ENCODE assay signal across 15 mouse cellular contexts in genomic region chr11:52384667-52385066, GRCm38 (mm10). TPM values are rescaled to one million over a fixed set of nuclear protein-coding genes. Genes with fewer than 3 reads are reported as not detected.
DNase-seq lines count a peak whose midpoint lies in the region; ATAC-seq and TF ChIP-seq lines count a peak whose summit lies in the region.
"Had no signal": no experiment of that assay in that cellular context is flagged by ENCODE, and none has a peak within 500 bp of the region (broad histone marks: within the 10 kb centered on the region; RNA-seq: fewer than 3 reads in every experiment).

No protein-coding gene starts in this region.

- TF ChIP-seq EP300 in heart, adult 2 months (IDR thresholded peaks at IDR 0.05; ENCODE audit: insufficient read depth, low read depth, low read length) = no peak

- no peak overlapping the region for H3K9ac ChIP-seq in heart, adult 2 months (ENCODE audit: low read depth, low read length)
- H3K9ac ChIP-seq in midbrain, embryonic 11.5 days (ENCODE audit: low read length) = no peak overlapping the region
- no peak overlapping the region for H3K9ac ChIP-seq in midbrain, embryonic 16.5 days (ENCODE audit: low read depth, low read length)
- H3K9ac ChIP-seq: embryonic facial prominence, embryonic 15.5 days had no signal

- no peaks in the 10 kb centered on the region for H3K4me1 ChIP-seq in heart, adult 2 months (ENCODE audit: control insufficient read depth, insufficient read depth, low read length)
- H3K4me1 ChIP-seq in midbrain, embryonic 11.5 days (ENCODE audit: control insufficient read depth, insufficient read depth, low read length) = no peaks in the 10 kb centered on the region
- no peaks in the 10 kb centered on the region for H3K4me1 ChIP-seq in midbrain, embryonic 16.5 days (ENCODE audit: control insufficient read depth, insufficient read depth, low read length)
- peaks cover 2% of the 10 kb centered on the region; the same call in 1 of the 2 replicates for H3K4me1 ChIP-seq in bone marrow macrophage, adult 2 months (ENCODE audit: control insufficient read depth, insufficient read depth, low read length)
- H3K4me1 ChIP-seq: embryonic facial prominence, embryonic 15.5 days had no signal

- no peak overlapping the region for H3K4me3 ChIP-seq in heart, adult 2 months
- no peak overlapping the region for H3K4me3 ChIP-seq in midbrain, embryonic 11.5 days (ENCODE audit: low read depth, low read length)
- H3K4me3 ChIP-seq in midbrain, embryonic 16.5 days (ENCODE audit: low read depth, low read length) = no peak overlapping the region
- H3K4me3 ChIP-seq in bone marrow macrophage, adult 2 months (ENCODE audit: insufficient read depth, low read length) = no peak overlapping the region
- H3K4me3 ChIP-seq: embryonic facial prominence, embryonic 15.5 days had no signal

- peaks cover 13% of the 10 kb centered on the region for H3K36me3 ChIP-seq in heart, adult 2 months (ENCODE audit: control insufficient read depth, insufficient read depth, low read length)
- peaks cover 19% of the 10 kb centered on the region for H3K36me3 ChIP-seq in midbrain, embryonic 11.5 days (ENCODE audit: control insufficient read depth, insufficient read depth, low read length)
- peaks cover 37% of the 10 kb centered on the region for H3K36me3 ChIP-seq in midbrain, embryonic 16.5 days (ENCODE audit: control insufficient read depth, insufficient read depth, low read length)
- peaks cover 2% of the 10 kb centered on the region; the same call in 1 of the 2 replicates for H3K36me3 ChIP-seq in splenic B cell, adult 2 months (ENCODE audit: control insufficient read depth, insufficient read depth, low read length, poor library complexity, severe bottlenecking)

- 54% methylated on average over 3 of the region's 3 CpGs for WGBS in heart, adult 2 months
- WGBS in midbrain, embryonic 11.5 days = 59% methylated on average over 3 of the region's 3 CpGs
- 62% methylated on average over 3 of the region's 3 CpGs for WGBS in midbrain, embryonic 16.5 days

- TF ChIP-seq POLR2A in heart, adult 2 months (IDR thresholded peaks at IDR 0.05; ENCODE audit: insufficient read depth, low read depth, low read length) = no peak
- no peak for TF ChIP-seq POLR2A in bone marrow macrophage, adult 2 months (IDR thresholded peaks at IDR 0.05; ENCODE audit: borderline replicate concordance, low read depth, low read length)

- peak; percentile 84 for TF ChIP-seq CTCF in heart, adult 2 months (IDR thresholded peaks at IDR 0.05)
- peak; percentile 41; the same call in 1 of the 2 replicates for TF ChIP-seq CTCF in bone marrow macrophage, adult 2 months (IDR thresholded peaks at IDR 0.05; ENCODE audit: low read depth, low read length)

- no peaks in the 10 kb centered on the region for H3K27me3 ChIP-seq in heart, adult 2 months (ENCODE audit: control insufficient read depth, insufficient read depth, low read length)
- H3K27me3 ChIP-seq in midbrain, embryonic 11.5 days (ENCODE audit: control insufficient read depth, insufficient read depth, low read length) = no peaks in the 10 kb centered on the region
- no peaks in the 10 kb centered on the region for H3K27me3 ChIP-seq in midbrain, embryonic 16.5 days (ENCODE audit: control insufficient read depth, insufficient read depth, low read depth, low read length)
- H3K27me3 ChIP-seq in splenic B cell, adult 2 months (ENCODE audit: control insufficient read depth, insufficient read depth, low read length, poor library complexity, severe bottlenecking) = no peaks in the 10 kb centered on the region
- H3K27me3 ChIP-seq: embryonic facial prominence, embryonic 15.5 days had no signal

- H3K79me2 ChIP-seq in heart, adult 2 months (replicated peaks; ENCODE audit: control insufficient read depth, insufficient read depth, low read length) = no peaks in the 10 kb centered on the region

- H3K4me2 ChIP-seq in midbrain, embryonic 11.5 days = no peak overlapping the region
- no peak overlapping the region for H3K4me2 ChIP-seq in midbrain, embryonic 16.5 days (ENCODE audit: low read length)
- H3K4me2 ChIP-seq: embryonic facial prominence, embryonic 15.5 days had no signal

- ATAC-seq in midbrain, embryonic 11.5 days (ENCODE audit: low FRiP score) = no peak
- no peak for ATAC-seq in midbrain, embryonic 16.5 days
- ATAC-seq in inflammation-experienced regulatory T-cells, adult 6 months = no peak
- ATAC-seq in frontal cortex, adult (ENCODE audit: low TSS enrichment) = no peak

- no peak overlapping the region for H3K27ac ChIP-seq in heart, adult 2 months
- H3K27ac ChIP-seq in midbrain, embryonic 11.5 days (ENCODE audit: low read depth, low read length) = no peak overlapping the region
- no peak overlapping the region for H3K27ac ChIP-seq in midbrain, embryonic 16.5 days (ENCODE audit: low read length)
- H3K27ac ChIP-seq in bone marrow macrophage, adult 2 months (ENCODE audit: insufficient read depth, low read depth, low read length) = no peak overlapping the region
- H3K27ac ChIP-seq: embryonic facial prominence, embryonic 15.5 days had no signal

- DNase-seq in heart, adult 2 months = no peak
- DNase-seq in heart, adult 8-10 months (ENCODE audit: low spot score) = no peak
- peak; percentile 85 for DNase-seq in midbrain, embryonic 11.5 days (ENCODE audit: low spot score, missing footprints)
- DNase-seq in splenic B cell, adult 2 months (ENCODE audit: low read depth, low spot score) = peak; percentile 55
- DNase-seq: adrenal gland, postnatal 10 days; cerebellum, adult 11 months; gastrocnemius, postnatal 25 days; heart, postnatal 14 days; lung, adult 2 months had no signal

- no peaks in the 10 kb centered on the region for H3K9me3 ChIP-seq in midbrain, embryonic 11.5 days (ENCODE audit: control insufficient read depth, low read length)
- no peaks in the 10 kb centered on the region for H3K9me3 ChIP-seq in midbrain, embryonic 16.5 days (replicated peaks; ENCODE audit: control insufficient read depth, low read length, poor library complexity, severe bottlenecking)
- H3K9me3 ChIP-seq: embryonic facial prominence, embryonic 15.5 days; G1E had no signal

- intact Hi-C loops in heart, adult 2 months (cut with DNase I) = no loop called here

RNA-seq across cellular contexts. Expression of gene 9530068E07Rik, which starts 11.6 kb away (rescaled TPM):
- total RNA-seq in heart, adult 2 months (2021) = 10 to 100 TPM; 71.1 to 73.9 TPM
- 96.3 and 140 TPM in 2 replicates for polyA plus RNA-seq in heart, adult 2 months (2012; rRNA removed)
- total RNA-seq in heart, adult 8-10 months (2022) = 10 to 100 TPM; 69.8 to 70.9 (median 70.0) TPM
- polyA plus RNA-seq in midbrain, embryonic 11.5 days (2014; fragmentation: Nextera tagmentation; extraction: Ambion mirVana) = 178 and 193 TPM in 2 replicates
- 130 and 138 TPM in 2 replicates for polyA plus RNA-seq in midbrain, embryonic 16.5 days (2015; fragmentation: Nextera tagmentation; extraction: Ambion mirVana)
- 134 and 137 TPM in 2 replicates for polyA plus RNA-seq in bone marrow macrophage, adult 2 months (2012; ENCODE audit: insufficient read depth, insufficient read length, missing spikeins)
- 10 to 100 TPM; 36.1 to 45.4 (median 44.5) TPM for polyA plus RNA-seq in inflammation-experienced regulatory T-cells, adult 6 months (2017; shearing (Covaris generic))

RNA-seq across cellular contexts. Expression of gene Vdac1, which starts 24.0 kb away (rescaled TPM):
- total RNA-seq in heart, adult 2 months (2021) = 1,000 to 10,000 TPM in 1 of 2 experiments, 100 to 1,000 TPM in 1; 987 to 1,141 TPM
- polyA plus RNA-seq in heart, adult 2 months (2012; rRNA removed) = 422 and 713 TPM in 2 replicates
- total RNA-seq in heart, adult 8-10 months (2022) = 1,000 to 10,000 TPM; 1,103 to 1,162 (median 1,146) TPM
- polyA plus RNA-seq in midbrain, embryonic 11.5 days (2014; fragmentation: Nextera tagmentation; extraction: Ambion mirVana) = 209 and 210 TPM in 2 replicates
- 362 and 402 TPM in 2 replicates for polyA plus RNA-seq in midbrain, embryonic 16.5 days (2015; fragmentation: Nextera tagmentation; extraction: Ambion mirVana)
- polyA plus RNA-seq in bone marrow macrophage, adult 2 months (2012; ENCODE audit: insufficient read depth, insufficient read length, missing spikeins) = 116 and 118 TPM in 2 replicates
- polyA plus RNA-seq in inflammation-experienced regulatory T-cells, adult 6 months (2017; shearing (Covaris generic)) = 100 to 1,000 TPM in 1 of 3 experiments, 10 to 100 TPM in 2; 67.6 to 143 (median 84.9) TPM

Comparison
In these comparisons a context has a peak if more than half of its experiments do, and no peak if none do; other contexts are left out.
1. DNase-seq: peak in midbrain, embryonic 11.5 days (single experiment) and splenic B cell, adult 2 months (single experiment); none in heart, adult 2 months (0 of 2) and heart, adult 8-10 months (single experiment).